Mouse (Mus musculus) erythroblast, embryonic 14.5 days (primary cell): ENCODE results near the gene Wwox. TPM values are rescaled to one million over a fixed set of nuclear protein-coding genes. Genes with fewer than 3 reads are reported as not detected.

Source experiments
- H3K27me3 ChIP-seq: 2 replicates; pipeline ENCODE4 v1.6.1; 2012; ENCODE audit warnings: inconsistent platforms; ENCODE audit not compliant: control insufficient read depth
- H3K36me3 ChIP-seq: 2 replicates; pipeline ENCODE4 v1.6.1; 2012; ENCODE audit warnings: mild to moderate bottlenecking, inconsistent platforms; ENCODE audit not compliant: control insufficient read depth
- H3K4me1 ChIP-seq: 2 replicates; pipeline ENCODE4 v1.6.1; 2012; ENCODE audit warnings: inconsistent platforms; ENCODE audit not compliant: control insufficient read depth
- H3K4me3 ChIP-seq: replicated peaks from 2 replicates; pipeline ENCODE3; 2012; ENCODE audit warnings: moderate library complexity, mild to moderate bottlenecking, inconsistent platforms
- H3K9me3 ChIP-seq: 2 replicates; pipeline ENCODE4 v1.6.1; 2012; ENCODE audit warnings: low read length, inconsistent platforms, mixed read lengths; ENCODE audit not compliant: control insufficient read depth
- GATA1 ChIP-seq: IDR thresholded peaks from 2 replicates; pipeline ENCODE4 v1.6.1; 2012; ENCODE audit warnings: low read length, inconsistent platforms, mixed read lengths
- TAL1 ChIP-seq: IDR thresholded peaks from 3 replicates; pipeline ENCODE4 v1.6.1; 2012; ENCODE audit warnings: low read length, inconsistent platforms, mixed read lengths
- polyA plus RNA-seq: library from polyadenylated mRNA; stranded (reverse); fragments of >175 nt; gene quantifications from 2 replicates; pipeline ENCODE4 v1.2.3, GENCODE M21; 2012

Wwox gene
- polyA plus RNA-seq, 1 experiment = 0.18 TPM

DNA sequence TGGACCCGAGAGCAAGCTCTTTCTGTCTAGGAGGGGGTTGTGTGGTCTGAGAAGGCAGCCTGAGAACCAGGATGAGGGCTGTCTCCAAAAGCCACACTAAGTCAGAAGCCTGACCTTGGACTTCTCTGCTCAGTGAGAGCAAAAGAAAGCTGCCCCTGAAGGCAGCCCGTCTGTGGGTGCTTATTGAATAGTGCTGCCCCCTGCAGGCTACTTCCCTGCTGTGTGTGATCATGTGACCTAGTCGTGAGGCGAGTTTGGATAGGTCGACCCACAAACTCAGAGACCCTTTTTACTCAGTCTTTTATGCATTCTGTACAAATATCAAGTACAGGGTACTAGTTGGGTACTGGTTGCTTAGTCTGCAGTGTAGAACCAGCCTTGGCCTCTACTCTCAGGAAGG lies 21.1 kb downstream of the Wwox start:
- H3K4me3 ChIP-seq = no peak overlapping the region
- H3K9me3 ChIP-seq = no peaks in the 10 kb centered on the region
- TF ChIP-seq TAL1 (no peak), GATA1 (no peak)
- H3K36me3 ChIP-seq = no peaks in the 10 kb centered on the region; the same call in 1 of the 2 replicates
- H3K4me1 ChIP-seq = no peaks in the 10 kb centered on the region
- no peaks in the 10 kb centered on the region for H3K27me3 ChIP-seq

DNA sequence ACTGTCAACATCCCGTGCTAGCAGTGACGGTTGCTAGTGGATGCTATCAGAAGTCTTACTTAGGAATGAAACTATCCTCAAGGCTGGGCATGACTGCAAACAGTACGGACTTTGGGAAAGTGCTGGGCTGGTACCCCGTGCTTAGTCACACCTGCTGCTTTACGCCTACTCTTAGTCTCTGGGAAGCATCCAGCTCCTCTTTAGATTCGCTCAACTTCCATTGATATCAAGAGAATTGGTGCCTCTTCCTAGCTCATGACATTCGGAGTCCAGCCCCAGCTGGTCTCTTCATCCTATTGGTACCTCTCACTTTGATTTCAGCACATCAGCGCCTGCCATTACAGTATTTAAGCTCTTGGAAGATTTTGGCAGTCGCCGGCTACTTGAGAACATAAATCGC lies 23.1 kb downstream of the Wwox start:
- Histone ChIP-seq H3K36me3 (no peaks in the 10 kb centered on the region; the same call in 1 of the 2 replicates), H3K4me3 (no peak overlapping the region), H3K9me3 (no peaks in the 10 kb centered on the region), H3K4me1 (no peaks in the 10 kb centered on the region), H3K27me3 (no peaks in the 10 kb centered on the region)
- TF ChIP-seq GATA1 = no peak
- no peak for TF ChIP-seq TAL1

DNA sequence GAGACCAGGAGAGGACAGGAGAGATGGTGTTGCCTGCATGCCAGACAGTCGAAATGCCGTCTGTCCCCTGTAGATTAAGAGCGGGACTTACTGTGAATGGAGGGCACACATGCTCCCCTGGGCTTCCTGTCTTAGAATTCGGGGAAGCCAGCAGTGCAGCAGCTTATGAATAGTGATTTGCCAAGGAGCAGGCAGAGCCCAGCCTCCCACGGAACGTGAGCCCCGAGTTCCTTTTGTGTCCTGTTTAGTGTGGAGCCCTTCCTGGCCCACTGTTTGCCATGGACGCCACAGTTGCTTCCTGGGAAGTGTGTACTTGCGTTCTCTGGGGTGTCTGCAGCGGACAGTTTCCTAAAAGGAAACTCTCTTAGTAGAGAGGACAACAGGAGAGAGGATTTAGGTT lies 23.9 kb downstream of the Wwox start:
- Histone ChIP-seq H3K36me3 (peaks cover 2% of the 10 kb centered on the region; the same call in 1 of the 2 replicates), H3K4me3 (no peak overlapping the region), H3K4me1 (no peaks in the 10 kb centered on the region), H3K9me3 (no peaks in the 10 kb centered on the region), H3K27me3 (no peaks in the 10 kb centered on the region)
- TF ChIP-seq GATA1 (no peak), TAL1 (no peak)

DNA sequence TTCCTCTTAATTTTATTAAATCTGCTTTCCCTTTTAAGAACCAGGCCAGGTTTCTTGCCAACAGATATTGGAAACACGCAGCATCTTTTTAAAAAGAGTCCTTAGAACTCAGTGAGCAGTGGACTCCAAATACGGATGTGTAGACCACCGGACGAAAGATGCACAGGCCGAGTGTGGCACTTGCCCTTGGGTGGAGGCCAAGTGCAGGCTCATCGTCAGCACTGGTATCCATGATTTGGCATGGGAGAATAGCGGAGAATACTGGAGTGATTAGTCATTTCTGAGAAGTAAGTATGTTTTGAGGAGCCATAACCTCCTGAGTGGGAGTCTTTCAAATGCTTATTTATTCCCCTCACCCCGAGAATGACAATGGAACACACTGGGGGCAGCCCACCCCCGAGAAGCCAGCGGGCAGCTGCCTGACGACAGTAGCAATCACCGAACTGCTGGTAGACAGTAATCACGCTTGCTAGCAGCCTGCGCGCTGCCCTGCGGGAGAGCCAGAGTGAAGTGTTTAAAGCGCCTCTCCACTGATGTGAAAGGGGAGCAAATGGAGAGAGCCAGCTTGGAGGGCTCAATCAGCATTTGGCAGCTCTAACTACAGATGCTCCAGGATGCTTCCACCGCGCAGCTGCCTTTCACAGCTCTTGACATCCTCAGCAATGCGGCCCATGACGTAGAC lies 29.2 kb downstream of the Wwox start:
- no peak for TF ChIP-seq TAL1
- TF ChIP-seq GATA1 = no peak

DNA sequence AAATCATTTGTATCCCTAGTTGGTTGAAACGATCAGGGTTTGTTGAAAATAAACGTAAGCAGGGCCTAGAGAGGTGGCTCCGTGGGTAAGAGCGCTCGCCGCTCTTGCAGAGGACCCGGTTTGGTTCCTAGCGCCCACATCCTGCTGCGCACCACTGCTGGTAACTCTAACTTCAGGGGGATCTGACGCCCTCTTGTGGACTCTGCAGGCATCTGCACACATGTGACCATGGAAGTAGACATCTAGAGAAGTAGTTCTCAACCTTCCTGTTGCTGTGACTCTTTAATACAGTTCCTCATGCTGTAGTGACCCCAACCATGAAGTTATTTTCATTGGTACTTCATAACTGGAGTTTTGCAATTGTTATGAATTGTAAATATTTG lies 29.7 kb downstream of the Wwox start:
- no peaks in the 10 kb centered on the region for H3K4me1 ChIP-seq
- H3K9me3 ChIP-seq = peaks cover 5% of the 10 kb centered on the region; the same call in 1 of the 2 replicates
- no peak for TF ChIP-seq TAL1
- no peak for TF ChIP-seq GATA1
- peaks cover 10% of the 10 kb centered on the region for H3K36me3 ChIP-seq
- no peak overlapping the region for H3K4me3 ChIP-seq
- H3K27me3 ChIP-seq = no peaks in the 10 kb centered on the region

More for the DNA sequence above, 29.2 kb downstream of the Wwox start:
- Histone ChIP-seq H3K4me1 (no peaks in the 10 kb centered on the region), H3K9me3 (peaks cover 5% of the 10 kb centered on the region; the same call in 1 of the 2 replicates), H3K4me3 (no peak overlapping the region), H3K27me3 (no peaks in the 10 kb centered on the region), H3K36me3 (peaks cover 10% of the 10 kb centered on the region)

DNA sequence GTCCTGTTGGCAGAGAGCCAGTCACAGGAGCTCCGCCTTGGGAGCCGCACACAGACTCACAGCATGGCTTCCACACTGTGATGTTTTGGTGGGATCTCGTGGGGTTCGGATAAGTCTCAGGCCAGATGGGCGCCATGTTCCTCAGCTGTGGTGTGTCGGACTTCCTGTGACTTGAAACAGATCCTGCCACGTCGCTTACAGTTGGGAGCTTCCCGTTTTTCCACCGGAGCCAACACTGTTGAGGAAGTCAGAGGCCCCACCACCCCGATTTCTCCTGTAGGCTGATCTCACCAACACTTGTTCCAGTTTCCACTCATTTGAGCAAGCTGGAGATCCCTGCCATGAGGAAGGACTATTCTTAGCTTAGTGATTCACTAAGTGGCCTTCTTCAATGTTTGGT lies 34.1 kb downstream of the Wwox start:
- H3K9me3 ChIP-seq = peaks cover 5% of the 10 kb centered on the region; the same call in 1 of the 2 replicates
- TF ChIP-seq TAL1 = no peak
- no peak for TF ChIP-seq GATA1
- H3K36me3 ChIP-seq = peaks cover 8% of the 10 kb centered on the region
- H3K27me3 ChIP-seq = no peaks in the 10 kb centered on the region
- H3K4me3 ChIP-seq = no peak overlapping the region
- no peaks in the 10 kb centered on the region for H3K4me1 ChIP-seq

DNA sequence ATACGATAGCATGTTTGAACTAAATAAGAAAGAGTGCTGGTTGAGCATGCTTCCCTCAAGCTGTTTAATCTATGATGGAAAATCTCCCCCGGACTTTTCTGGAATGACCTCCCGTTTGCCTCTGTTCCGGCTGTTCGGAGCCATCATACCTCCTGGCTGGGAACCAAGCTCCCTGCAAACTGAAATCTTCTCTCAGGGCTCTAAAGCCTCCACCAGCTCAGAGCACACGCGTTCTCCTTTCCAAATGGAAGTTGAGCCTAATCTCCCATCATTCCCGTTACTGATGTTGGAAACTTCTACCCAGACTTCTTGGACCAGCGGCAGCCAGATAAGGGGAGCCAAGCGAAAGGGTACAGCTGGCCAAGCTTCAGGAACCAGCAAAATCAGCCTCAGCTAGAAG lies 37.5 kb downstream of the Wwox start:
- Histone ChIP-seq H3K27me3 (no peaks in the 10 kb centered on the region), H3K36me3 (no peaks in the 10 kb centered on the region), H3K9me3 (no peaks in the 10 kb centered on the region), H3K4me1 (no peaks in the 10 kb centered on the region), H3K4me3 (no peak overlapping the region)
- TF ChIP-seq TAL1 (no peak), GATA1 (no peak)

DNA sequence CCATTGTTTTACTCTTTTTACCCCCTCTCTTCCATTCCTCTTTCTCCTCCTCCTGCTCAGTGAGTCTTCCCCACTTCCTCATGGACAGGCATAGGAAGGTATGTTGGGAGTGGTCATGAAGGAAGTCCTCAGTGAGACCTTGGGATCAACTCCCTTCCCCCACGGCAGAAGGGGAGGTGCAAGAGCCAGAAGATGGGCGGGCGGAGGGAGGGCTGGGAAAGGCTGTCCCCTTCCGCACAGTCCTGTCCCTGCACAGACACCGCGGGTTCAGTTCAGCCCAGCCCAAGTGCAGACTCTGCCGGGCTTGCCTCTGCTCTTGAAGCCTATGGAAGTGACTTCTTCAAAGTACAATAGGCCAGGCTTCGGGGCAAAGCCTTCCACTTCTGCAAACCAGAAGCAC lies 38.3 kb downstream of the Wwox start:
- no peaks in the 10 kb centered on the region for H3K9me3 ChIP-seq
- no peaks in the 10 kb centered on the region for H3K27me3 ChIP-seq
- H3K4me3 ChIP-seq = no peak overlapping the region
- no peaks in the 10 kb centered on the region for H3K36me3 ChIP-seq
- no peak for TF ChIP-seq GATA1
- no peak for TF ChIP-seq TAL1
- H3K4me1 ChIP-seq = no peaks in the 10 kb centered on the region

DNA sequence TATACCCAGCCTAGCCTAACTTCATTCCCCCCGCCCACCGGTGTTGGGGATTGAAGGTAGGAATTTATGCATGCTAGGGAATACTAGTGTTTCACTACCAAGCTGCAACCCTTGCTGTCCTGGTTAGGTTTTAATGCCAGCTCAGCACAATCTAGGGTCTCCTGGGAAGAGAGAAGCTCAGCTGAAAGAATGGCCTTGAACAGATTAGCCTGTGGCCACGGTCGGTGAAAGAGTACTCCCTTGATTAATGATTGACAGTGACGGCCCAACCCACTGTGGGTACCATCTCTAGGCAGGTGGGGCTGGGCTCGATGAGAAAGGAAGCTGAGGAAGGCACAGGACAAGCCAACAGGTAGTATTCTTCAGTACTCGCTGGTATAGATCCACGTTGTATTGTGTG lies 40.3 kb downstream of the Wwox start:
- Histone ChIP-seq H3K36me3 (no peaks in the 10 kb centered on the region), H3K27me3 (no peaks in the 10 kb centered on the region), H3K4me3 (no peak overlapping the region), H3K4me1 (no peaks in the 10 kb centered on the region), H3K9me3 (no peaks in the 10 kb centered on the region)
- TF ChIP-seq GATA1 (no peak), TAL1 (no peak)

DNA sequence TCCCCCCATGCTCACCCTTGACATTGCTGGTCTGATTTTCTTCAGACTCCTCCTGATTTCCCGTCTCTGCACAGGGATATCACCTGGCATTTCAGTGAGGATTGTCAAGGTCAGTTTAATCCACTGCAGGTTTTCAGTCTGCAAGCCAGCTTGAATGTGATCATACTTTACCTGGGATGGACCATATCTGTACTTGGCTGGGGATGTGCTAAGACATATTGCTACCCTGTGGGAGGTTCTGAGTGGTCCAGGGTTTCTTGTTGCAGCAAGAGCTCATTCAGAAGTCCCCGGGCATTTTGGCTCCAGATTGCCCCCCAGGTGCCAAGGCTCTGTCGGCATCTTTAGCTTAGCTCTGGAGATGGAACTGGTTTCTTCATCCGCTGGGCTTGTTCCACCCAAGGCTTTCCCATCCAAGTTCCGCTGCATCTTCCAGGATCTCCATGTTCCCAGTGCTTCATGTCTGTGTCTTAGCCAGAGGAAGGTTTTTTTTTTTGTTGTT lies 52.3 kb downstream of the Wwox start:
- no peaks in the 10 kb centered on the region for H3K27me3 ChIP-seq
- H3K36me3 ChIP-seq = no peaks in the 10 kb centered on the region; the same call in none of the 2 replicates
- no peak overlapping the region for H3K4me3 ChIP-seq
- TF ChIP-seq GATA1 (no peak), TAL1 (no peak)
- no peaks in the 10 kb centered on the region for H3K9me3 ChIP-seq
- no peaks in the 10 kb centered on the region for H3K4me1 ChIP-seq
